Mouse (Mus musculus): Measurements from ENCODE around the gene Ssbp2. TPM values are rescaled to one million over a fixed set of nuclear protein-coding genes. Genes with fewer than 3 reads are reported as not detected.

The Ssbp2 gene
- polyA plus RNA-seq, 1 experiment, result 75.2 TPM

GRCm38 (mm10) chr13:91616050-91616449 lies 156.0 kb downstream of the Ssbp2 start:
- Histone ChIP-seq H3K27me3 (ENCODE audit: control insufficient read depth, insufficient read depth, low read length) (no peaks in the 10 kb centered on the region), H3K4me3 (replicated peaks; ENCODE audit: insufficient read depth, low read depth, low read length) (no peak overlapping the region), H3K4me1 (ENCODE audit: control insufficient read depth, insufficient read depth, low read length) (no peaks in the 10 kb centered on the region), H3K27ac (ENCODE audit: insufficient read depth, low read length) (no peak overlapping the region)
- WGBS, result 56% methylated on average over 3 of the region's 3 CpGs
- no peak for DNase-seq
- TF ChIP-seq POLR2A (IDR thresholded peaks at IDR 0.05; ENCODE audit: borderline replicate concordance, insufficient read depth, low read length) (no peak), CTCF (IDR thresholded peaks at IDR 0.05; ENCODE audit: borderline replicate concordance, insufficient read depth, low read depth, low read length) (no peak)

DNA sequence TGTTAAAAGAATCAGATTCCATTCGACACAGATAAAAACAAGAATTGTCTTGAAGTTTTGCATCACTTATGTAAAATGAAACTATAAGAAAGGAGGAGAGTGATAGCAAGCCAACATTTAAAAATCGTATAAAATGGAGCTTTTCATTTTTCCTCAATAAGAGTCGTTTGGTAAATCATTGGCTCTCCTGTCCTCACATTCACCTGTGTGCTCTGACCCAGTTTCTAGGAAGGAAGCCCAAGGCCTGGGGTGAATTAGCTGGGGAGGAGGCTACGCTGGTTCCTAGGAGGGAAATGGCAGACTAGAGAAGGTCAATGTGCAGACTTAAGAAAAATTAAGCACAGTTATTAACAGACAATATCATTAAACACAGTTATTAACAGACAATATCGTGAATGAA lies 156.8 kb downstream of the Ssbp2 start:
- H3K27ac ChIP-seq (ENCODE audit: insufficient read depth, low read length), result no peak overlapping the region
- TF ChIP-seq CTCF (IDR thresholded peaks at IDR 0.05; ENCODE audit: borderline replicate concordance, insufficient read depth, low read depth, low read length) (no peak), POLR2A (IDR thresholded peaks at IDR 0.05; ENCODE audit: borderline replicate concordance, insufficient read depth, low read length) (no peak)
- 68% methylated on average over 5 of the region's 5 CpGs for WGBS
- no peaks in the 10 kb centered on the region for H3K4me1 ChIP-seq (ENCODE audit: control insufficient read depth, insufficient read depth, low read length)
- H3K27me3 ChIP-seq (ENCODE audit: control insufficient read depth, insufficient read depth, low read length), result no peaks in the 10 kb centered on the region
- H3K4me3 ChIP-seq (replicated peaks; ENCODE audit: insufficient read depth, low read depth, low read length), result no peak overlapping the region
- no peak for DNase-seq

- Histone ChIP-seq H3K4me3 (replicated peaks; ENCODE audit: insufficient read depth, low read depth, low read length) (no peak overlapping the region), H3K4me1 (ENCODE audit: control insufficient read depth, insufficient read depth, low read length) (no peaks in the 10 kb centered on the region), H3K27ac (ENCODE audit: insufficient read depth, low read length) (no peak overlapping the region), H3K27me3 (ENCODE audit: control insufficient read depth, insufficient read depth, low read length) (no peaks in the 10 kb centered on the region)
- no peak for DNase-seq
- TF ChIP-seq POLR2A (IDR thresholded peaks at IDR 0.05; ENCODE audit: borderline replicate concordance, insufficient read depth, low read length), result no peak
- TF ChIP-seq CTCF (IDR thresholded peaks at IDR 0.05; ENCODE audit: borderline replicate concordance, insufficient read depth, low read depth, low read length), result no peak
- WGBS, result 79% methylated on average over 1 of the region's 1 CpGs
Observed at GRCm38 (mm10) chr13:91619431-91619830, 159.3 kb downstream of the Ssbp2 start.

DNA sequence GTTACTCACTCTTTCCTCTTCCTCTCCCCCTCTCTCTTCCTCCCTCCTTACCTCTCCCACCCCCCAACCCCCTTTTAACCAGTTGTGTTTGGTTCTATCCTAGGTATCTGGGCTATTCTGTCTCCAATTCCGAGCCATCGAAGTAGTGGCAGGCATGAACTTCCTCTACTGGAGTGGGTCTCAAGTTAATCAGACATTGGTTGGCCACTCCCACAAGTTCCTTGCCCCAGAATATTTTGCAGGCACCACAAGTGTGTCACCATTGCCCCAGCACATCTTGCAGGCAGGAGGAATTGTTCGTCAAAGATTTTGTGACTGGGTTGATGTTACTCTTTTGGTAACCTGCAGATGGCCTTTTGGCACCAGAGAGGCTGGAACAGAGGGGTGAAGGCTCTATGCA lies 160.5 kb downstream of the Ssbp2 start:
- H3K27me3 ChIP-seq (ENCODE audit: control insufficient read depth, insufficient read depth, low read length), result no peaks in the 10 kb centered on the region
- no peaks in the 10 kb centered on the region for H3K4me1 ChIP-seq (ENCODE audit: control insufficient read depth, insufficient read depth, low read length)
- 85% methylated on average over 3 of the region's 3 CpGs for WGBS
- no peak for TF ChIP-seq CTCF (IDR thresholded peaks at IDR 0.05; ENCODE audit: borderline replicate concordance, insufficient read depth, low read depth, low read length)
- TF ChIP-seq POLR2A (IDR thresholded peaks at IDR 0.05; ENCODE audit: borderline replicate concordance, insufficient read depth, low read length), result no peak
- no peak overlapping the region for H3K4me3 ChIP-seq (replicated peaks; ENCODE audit: insufficient read depth, low read depth, low read length)
- H3K27ac ChIP-seq (ENCODE audit: insufficient read depth, low read length), result no peak overlapping the region
- DNase-seq, result no peak

- TF ChIP-seq POLR2A (IDR thresholded peaks at IDR 0.05; ENCODE audit: borderline replicate concordance, insufficient read depth, low read length) (no peak), CTCF (IDR thresholded peaks at IDR 0.05; ENCODE audit: borderline replicate concordance, insufficient read depth, low read depth, low read length) (no peak)
- H3K27ac ChIP-seq (ENCODE audit: insufficient read depth, low read length), result no peak overlapping the region
- DNase-seq, result no peak
- no peaks in the 10 kb centered on the region for H3K27me3 ChIP-seq (ENCODE audit: control insufficient read depth, insufficient read depth, low read length)
- WGBS, result 53% methylated on average over 9 of the region's 9 CpGs
- no peak overlapping the region for H3K4me3 ChIP-seq (replicated peaks; ENCODE audit: insufficient read depth, low read depth, low read length)
- H3K4me1 ChIP-seq (ENCODE audit: control insufficient read depth, insufficient read depth, low read length), result peaks cover 4% of the 10 kb centered on the region
Observed at GRCm38 (mm10) chr13:91631291-91631799, 171.3 kb downstream of the Ssbp2 start.

GRCm38 (mm10) chr13:91634123-91634522 lies 174.0 kb downstream of the Ssbp2 start:
- no peak overlapping the region for H3K4me3 ChIP-seq (replicated peaks; ENCODE audit: insufficient read depth, low read depth, low read length)
- H3K27me3 ChIP-seq (ENCODE audit: control insufficient read depth, insufficient read depth, low read length), result no peaks in the 10 kb centered on the region
- 49% methylated on average over 7 of the region's 7 CpGs for WGBS
- peaks cover 4% of the 10 kb centered on the region for H3K4me1 ChIP-seq (ENCODE audit: control insufficient read depth, insufficient read depth, low read length)
- no peak for DNase-seq
- H3K27ac ChIP-seq (ENCODE audit: insufficient read depth, low read length), result no peak overlapping the region
- TF ChIP-seq CTCF (IDR thresholded peaks at IDR 0.05; ENCODE audit: borderline replicate concordance, insufficient read depth, low read depth, low read length) (no peak), POLR2A (IDR thresholded peaks at IDR 0.05; ENCODE audit: borderline replicate concordance, insufficient read depth, low read length) (no peak)

DNA sequence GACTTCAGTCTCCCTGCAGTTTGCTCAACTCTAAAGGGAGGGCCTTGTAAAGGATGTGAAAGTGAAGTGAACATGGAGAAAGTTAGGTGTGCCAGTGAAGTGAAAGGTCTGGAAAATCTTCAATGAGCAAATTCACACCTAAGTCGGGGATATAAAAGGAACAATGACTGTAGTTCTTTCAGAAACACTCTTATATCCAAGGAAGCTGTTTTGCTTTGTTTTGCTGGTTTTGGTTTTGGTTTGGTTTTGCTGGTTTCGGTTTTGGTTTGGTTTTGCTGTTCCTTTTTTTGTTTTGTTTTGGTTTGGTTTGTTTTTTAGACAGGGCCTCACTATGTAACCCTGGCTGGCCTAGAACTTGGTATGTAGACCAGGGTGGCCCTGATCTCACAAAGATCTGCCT lies 175.9 kb downstream of the Ssbp2 start:
- no peak for DNase-seq
- Histone ChIP-seq H3K27me3 (ENCODE audit: control insufficient read depth, insufficient read depth, low read length) (no peaks in the 10 kb centered on the region), H3K27ac (ENCODE audit: insufficient read depth, low read length) (no peak overlapping the region), H3K4me1 (ENCODE audit: control insufficient read depth, insufficient read depth, low read length) (peaks cover 4% of the 10 kb centered on the region), H3K4me3 (replicated peaks; ENCODE audit: insufficient read depth, low read depth, low read length) (no peak overlapping the region)
- TF ChIP-seq POLR2A (IDR thresholded peaks at IDR 0.05; ENCODE audit: borderline replicate concordance, insufficient read depth, low read length) (no peak), CTCF (IDR thresholded peaks at IDR 0.05; ENCODE audit: borderline replicate concordance, insufficient read depth, low read depth, low read length) (no peak)
- WGBS, result 93% methylated on average over 2 of the region's 2 CpGs

DNA sequence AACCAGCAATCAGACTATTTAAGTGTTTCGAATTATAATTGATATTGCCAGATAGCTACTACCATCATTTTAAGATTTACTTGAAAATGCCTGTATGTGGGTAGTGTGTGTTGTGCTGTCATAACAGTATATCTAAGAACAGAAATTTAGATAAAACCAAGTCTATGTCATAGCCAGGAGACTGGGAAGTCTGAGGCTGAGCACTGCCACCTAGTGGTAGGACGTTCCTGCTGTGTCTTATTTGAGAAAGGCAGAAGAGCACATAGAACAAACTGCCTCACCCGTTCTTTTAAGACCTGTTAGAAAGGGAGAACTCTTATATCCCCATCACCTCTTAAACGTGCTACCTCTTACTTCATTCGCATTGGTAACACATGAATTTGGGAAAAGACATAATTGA lies 176.7 kb downstream of the Ssbp2 start:
- no peak overlapping the region for H3K4me3 ChIP-seq (replicated peaks; ENCODE audit: insufficient read depth, low read depth, low read length)
- TF ChIP-seq POLR2A (IDR thresholded peaks at IDR 0.05; ENCODE audit: borderline replicate concordance, insufficient read depth, low read length), result no peak
- TF ChIP-seq CTCF (IDR thresholded peaks at IDR 0.05; ENCODE audit: borderline replicate concordance, insufficient read depth, low read depth, low read length), result peak; percentile 92
- peak; percentile 72 to 79 for DNase-seq
- 19% methylated on average over 5 of the region's 5 CpGs for WGBS
- no peak overlapping the region for H3K27ac ChIP-seq (ENCODE audit: insufficient read depth, low read length)
- no peaks in the 10 kb centered on the region for H3K4me1 ChIP-seq (ENCODE audit: control insufficient read depth, insufficient read depth, low read length)
- H3K27me3 ChIP-seq (ENCODE audit: control insufficient read depth, insufficient read depth, low read length), result no peaks in the 10 kb centered on the region
